Mouse (Mus musculus): ENCODE results near the gene Repin1. TPM values are rescaled to one million over a fixed set of nuclear protein-coding genes. Genes with fewer than 3 reads are reported as not detected.

Gene Repin1
- polyA plus RNA-seq, 1 experiment from 2014 or later, result 13.2 TPM

GRCm38 (mm10) chr6:48565693-48566310 lies 27.9 kb upstream of the Repin1 start:
- no peaks in the 10 kb centered on the region for H3K4me1 ChIP-seq
- no peak overlapping the region for H3K27ac ChIP-seq
- 0 out of 2 replicates have a peak, but pooled peaks cover 8% of the 10 kb centered on the region for H3K36me3 ChIP-seq
- H3K4me3 ChIP-seq, result no peak overlapping the region
- no peaks in the 10 kb centered on the region for H3K27me3 ChIP-seq (replicated peaks)
- WGBS (ENCODE audit: insufficient replicate concordance), result 88% methylated on average over 4 of the region's 4 CpGs
- no peaks in the 10 kb centered on the region for H3K9me3 ChIP-seq (replicated peaks)
- H3K4me2 ChIP-seq, result no peak overlapping the region
- no peak overlapping the region for H3K9ac ChIP-seq
- no peak for ATAC-seq

- Histone ChIP-seq H3K4me1 (no peaks in the 10 kb centered on the region), H3K36me3 (0 out of 2 replicates have a peak, but pooled peaks cover 8% of the 10 kb centered on the region), H3K4me2 (no peak overlapping the region), H3K4me3 (no peak overlapping the region), H3K27ac (no peak overlapping the region), H3K9ac (no peak overlapping the region), H3K9me3 (replicated peaks) (no peaks in the 10 kb centered on the region), H3K27me3 (replicated peaks) (no peaks in the 10 kb centered on the region)
- no peak for ATAC-seq
- 73% methylated on average over 5 of the region's 5 CpGs for WGBS (ENCODE audit: insufficient replicate concordance)
These were observed 27.4 kb upstream of the Repin1 start for GRCm38 (mm10) chr6:48566312-48566711.

GRCm38 (mm10) chr6:48568036-48568984 lies 25.4 kb upstream of the Repin1 start:
- ATAC-seq, result no peak
- Histone ChIP-seq H3K4me2 (no peak overlapping the region), H3K4me3 (no peak overlapping the region), H3K4me1 (peaks cover 9% of the 10 kb centered on the region; the same call in 1 of the 2 replicates), H3K9ac (no peak overlapping the region), H3K36me3 (0 out of 2 replicates have a peak, but pooled peaks cover 8% of the 10 kb centered on the region), H3K27ac (no peak overlapping the region), H3K9me3 (replicated peaks) (no peaks in the 10 kb centered on the region), H3K27me3 (replicated peaks) (no peaks in the 10 kb centered on the region)
- 72% methylated on average over 21 of the region's 21 CpGs for WGBS (ENCODE audit: insufficient replicate concordance)

- Histone ChIP-seq H3K4me2 (no peak overlapping the region), H3K9me3 (replicated peaks) (no peaks in the 10 kb centered on the region), H3K36me3 (0 out of 2 replicates have a peak, but pooled peaks cover 8% of the 10 kb centered on the region), H3K27me3 (replicated peaks) (no peaks in the 10 kb centered on the region), H3K4me3 (no peak overlapping the region), H3K27ac (no peak overlapping the region), H3K9ac (no peak overlapping the region), H3K4me1 (peaks cover 10% of the 10 kb centered on the region; the same call in 1 of the 2 replicates)
- no peak for ATAC-seq
- 75% methylated on average over 8 of the region's 8 CpGs for WGBS (ENCODE audit: insufficient replicate concordance)
These were observed 24.4 kb upstream of the Repin1 start for GRCm38 (mm10) chr6:48569065-48569807.

- WGBS (ENCODE audit: insufficient replicate concordance), result 81% methylated on average over 5 of the region's 5 CpGs
- Histone ChIP-seq H3K27me3 (replicated peaks) (no peaks in the 10 kb centered on the region), H3K9me3 (replicated peaks) (no peaks in the 10 kb centered on the region), H3K4me2 (no peak overlapping the region), H3K9ac (no peak overlapping the region), H3K4me1 (peaks cover 10% of the 10 kb centered on the region; the same call in 1 of the 2 replicates), H3K4me3 (no peak overlapping the region), H3K36me3 (no peaks in the 10 kb centered on the region), H3K27ac (no peak overlapping the region)
- ATAC-seq, result no peak
These were observed 21.7 kb upstream of the Repin1 start for GRCm38 (mm10) chr6:48572014-48572413.

- Histone ChIP-seq H3K4me3 (no peak within 1 kb of the TSS), H3K27ac (no peak within 1 kb of the TSS), H3K4me1 (peaks cover 10% of the 10 kb centered on the region; the same call in 1 of the 2 replicates), H3K27me3 (replicated peaks) (no peaks in the 10 kb centered on the region), H3K36me3 (no peaks in the 10 kb centered on the region), H3K4me2 (no peak within 1 kb of the TSS), H3K9me3 (replicated peaks) (no peaks in the 10 kb centered on the region), H3K9ac (no peak within 1 kb of the TSS)
- 49% methylated on average over 6 of the region's 6 CpGs for WGBS (ENCODE audit: insufficient replicate concordance)
- ATAC-seq, result no peak
These were observed 21.1 kb upstream of the Repin1 start, which contains the start of gene Rarres2 for GRCm38 (mm10) chr6:48572572-48573061. Gene Rarres2, minus strand, starts transcription at chr6:48572789.

GRCm38 (mm10) chr6:48573280-48573679 lies 20.4 kb upstream of the Repin1 start:
- Histone ChIP-seq H3K4me2 (no peak overlapping the region), H3K9me3 (replicated peaks) (no peaks in the 10 kb centered on the region), H3K36me3 (no peaks in the 10 kb centered on the region), H3K27me3 (replicated peaks) (no peaks in the 10 kb centered on the region), H3K4me1 (peaks cover 10% of the 10 kb centered on the region; the same call in 1 of the 2 replicates), H3K4me3 (no peak overlapping the region), H3K9ac (no peak overlapping the region), H3K27ac (no peak overlapping the region)
- 0 out of 2 replicates have a peak, but pooled peaks have one; percentile 15 for ATAC-seq
- whole genome bisulfite sequencing (ENCODE audit: insufficient replicate concordance), result 41% methylated on average over 10 of the region's 10 CpGs

GRCm38 (mm10) chr6:48573981-48574380 lies 19.7 kb upstream of the Repin1 start:
- WGBS (ENCODE audit: insufficient replicate concordance), result 60% methylated on average over 3 of the region's 3 CpGs
- Histone ChIP-seq H3K36me3 (no peaks in the 10 kb centered on the region), H3K9ac (no peak overlapping the region), H3K27ac (no peak overlapping the region), H3K9me3 (replicated peaks) (no peaks in the 10 kb centered on the region), H3K4me3 (no peak overlapping the region), H3K4me2 (no peak overlapping the region), H3K27me3 (replicated peaks) (no peaks in the 10 kb centered on the region), H3K4me1 (peaks cover 10% of the 10 kb centered on the region; the same call in 1 of the 2 replicates)
- no peak for ATAC-seq

GRCm38 (mm10) chr6:48578736-48579135 lies 14.9 kb upstream of the Repin1 start:
- ATAC-seq, result no peak
- Histone ChIP-seq H3K4me2 (no peak overlapping the region), H3K27me3 (replicated peaks) (no peaks in the 10 kb centered on the region), H3K36me3 (no peaks in the 10 kb centered on the region), H3K9me3 (replicated peaks) (no peaks in the 10 kb centered on the region), H3K9ac (no peak overlapping the region), H3K27ac (no peak overlapping the region), H3K4me1 (0 out of 2 replicates have a peak, but pooled peaks cover 3% of the 10 kb centered on the region), H3K4me3 (no peak overlapping the region)
- 30% methylated on average over 5 of the region's 5 CpGs for WGBS (ENCODE audit: insufficient replicate concordance)

GRCm38 (mm10) chr6:48579215-48579648 lies 14.5 kb upstream of the Repin1 start:
- Histone ChIP-seq H3K9me3 (replicated peaks) (no peaks in the 10 kb centered on the region), H3K27me3 (replicated peaks) (no peaks in the 10 kb centered on the region), H3K9ac (no peak overlapping the region), H3K4me1 (0 out of 2 replicates have a peak, but pooled peaks cover 3% of the 10 kb centered on the region), H3K4me2 (no peak overlapping the region), H3K27ac (no peak overlapping the region), H3K36me3 (no peaks in the 10 kb centered on the region), H3K4me3 (no peak overlapping the region)
- no peak for ATAC-seq
- 8% methylated on average over 5 of the region's 5 CpGs for WGBS (ENCODE audit: insufficient replicate concordance)

- no peak overlapping the region for H3K9ac ChIP-seq
- 0 out of 2 replicates have a peak, but pooled peaks cover 3% of the 10 kb centered on the region for H3K4me1 ChIP-seq
- 38% methylated on average over 3 of the region's 3 CpGs for WGBS (ENCODE audit: insufficient replicate concordance)
- no peak overlapping the region for H3K4me3 ChIP-seq
- ATAC-seq, result no peak
- H3K4me2 ChIP-seq, result no peak overlapping the region
- H3K27ac ChIP-seq, result no peak overlapping the region
- no peaks in the 10 kb centered on the region for H3K36me3 ChIP-seq
- H3K9me3 ChIP-seq (replicated peaks), result no peaks in the 10 kb centered on the region
- no peaks in the 10 kb centered on the region for H3K27me3 ChIP-seq (replicated peaks)
These were observed 12.4 kb upstream of the Repin1 start for GRCm38 (mm10) chr6:48581257-48581656.

Data from liver, embryonic 12.5 days (tissue).